Mouse (Mus musculus) MEL (cell line): Measurements from ENCODE around the gene Adgrb3. TPM values are rescaled to one million over a fixed set of nuclear protein-coding genes. Genes with fewer than 3 reads are reported as not detected.

Experiments
- DNase-seq: peaks from one replicate; pipeline ENCODE4 v3.0.0; 2011; ENCODE audit warnings: low read depth, low spot score
- H3K27ac ChIP-seq: 2 replicates; pipeline ENCODE4 v1.5.1; 2012; ENCODE audit warnings: low read depth, mild to moderate bottlenecking, control low read depth, low read length, moderate library complexity; ENCODE audit not compliant: control insufficient read depth
- H3K27me3 ChIP-seq, 2 experiments: fragments of 150-350 bp in 1 of 2; sonication (generic) in 1 of 2; 2 replicates each; pipeline ENCODE4 v1.6.1; 2012; ENCODE audit warnings: low read length in 2 of 2, mild to moderate bottlenecking in 2 of 2, improper control_type of control experiment in 1 of 2, moderate library complexity in 1 of 2; ENCODE audit not compliant: insufficient read depth in 2 of 2, control insufficient read depth in 1 of 2
- H3K36me3 ChIP-seq, 2 experiments: 2 replicates each; pipeline ENCODE4 v1.6.1; 2012 to 2014; ENCODE audit warnings: low read length in 2 of 2, improper control_type of control experiment in 1 of 2, inconsistent platforms in 1 of 2, mild to moderate bottlenecking in 1 of 2; ENCODE audit not compliant: insufficient read depth in 2 of 2, control insufficient read depth in 1 of 2
- H3K4me1 ChIP-seq, 2 experiments: fragments of 150-350 bp in 1 of 2; sonication (generic) in 1 of 2; 2 replicates each; pipeline ENCODE4 v1.6.1; 2012; ENCODE audit warnings: low read length in 2 of 2, improper control_type of control experiment in 1 of 2, mild to moderate bottlenecking in 1 of 2; ENCODE audit not compliant: insufficient read depth in 2 of 2, control insufficient read depth in 1 of 2
- H3K4me3 ChIP-seq, 2 experiments: fragments of 150-350 bp in 1 of 2; sonication (generic) in 1 of 2; 2 replicates each; pipeline ENCODE4 v1.5.1; 2012; ENCODE audit warnings: low read depth in 2 of 2, low read length in 2 of 2, mild to moderate bottlenecking in 2 of 2, moderate library complexity in 2 of 2, control low read depth in 1 of 2, improper control_type of control experiment in 1 of 2; ENCODE audit not compliant: control insufficient read depth in 1 of 2, insufficient read depth in 1 of 2
- H3K79me2 ChIP-seq: 2 replicates; pipeline ENCODE4 v1.6.1; 2012; ENCODE audit warnings: mild to moderate bottlenecking, low read length, moderate library complexity; ENCODE audit not compliant: control insufficient read depth, poor library complexity, insufficient read depth
- H3K9ac ChIP-seq: 2 replicates; pipeline ENCODE4 v1.6.1; 2012; ENCODE audit warnings: low read depth, mild to moderate bottlenecking, control low read depth, low read length, moderate library complexity; ENCODE audit not compliant: control insufficient read depth, poor library complexity, severe bottlenecking
- H3K9me3 ChIP-seq: fragments of 150-350 bp; sonication (generic); replicated peaks from 2 replicates; pipeline ENCODE4 v1.6.1; 2012; ENCODE audit warnings: mild to moderate bottlenecking, low read length, improper control_type of control experiment, moderate library complexity; ENCODE audit not compliant: insufficient read depth
- BHLHE40 ChIP-seq: IDR thresholded peaks from 2 replicates; pipeline ENCODE4 v1.6.1; 2012; ENCODE audit warnings: low read depth, mild to moderate bottlenecking, inconsistent platforms, low read length, improper control_type of control experiment, borderline replicate concordance
- CTCF ChIP-seq, 3 experiments: IDR thresholded peaks in 2 of 3; conservative IDR thresholded peaks in 1 of 3; 2 replicates each; pipeline ENCODE4 v1.5.1; 2011 to 2012; ENCODE audit warnings: low read length in 3 of 3, low read depth in 2 of 3, mild to moderate bottlenecking in 2 of 3, improper control_type of control experiment in 1 of 3, inconsistent platforms in 1 of 3, mixed read lengths in 1 of 3, moderate library complexity in 1 of 3; ENCODE audit not compliant: control insufficient read depth in 1 of 3, insufficient read depth in 1 of 3, poor library complexity in 1 of 3, severe bottlenecking in 1 of 3
- EP300 ChIP-seq, 2 experiments: IDR thresholded peaks; 2 replicates each; pipeline ENCODE4 v1.6.1; 2011; ENCODE audit warnings: improper control_type of control experiment in 2 of 2, low read length in 2 of 2, low read depth in 1 of 2, mild to moderate bottlenecking in 1 of 2
- GABPA ChIP-seq: IDR thresholded peaks from 2 replicates; pipeline ENCODE4 v1.6.1; 2012; ENCODE audit warnings: low read depth, mild to moderate bottlenecking, inconsistent platforms, low read length, improper control_type of control experiment, moderate library complexity
- GATA1 ChIP-seq: IDR thresholded peaks from 2 replicates; pipeline ENCODE4 v1.6.1; 2011; ENCODE audit warnings: low read depth, low read length, improper control_type of control experiment
- MAX ChIP-seq: IDR thresholded peaks from 2 replicates; pipeline ENCODE4 v1.6.1; 2011; ENCODE audit warnings: low read length, improper control_type of control experiment
- MEF2A ChIP-seq: IDR thresholded peaks from 2 replicates; pipeline ENCODE4 v1.6.1; 2014; ENCODE audit warnings: low read depth, mild to moderate bottlenecking, inconsistent platforms, low read length, improper control_type of control experiment; ENCODE audit not compliant: poor library complexity, insufficient replicate concordance, severe bottlenecking; ENCODE audit errors: extremely low read depth
- MXI1 ChIP-seq: IDR thresholded peaks from 2 replicates; pipeline ENCODE4 v1.6.1; 2011; ENCODE audit warnings: mild to moderate bottlenecking, low read depth, low read length, improper control_type of control experiment
- MYC ChIP-seq: IDR thresholded peaks from 2 replicates; pipeline ENCODE4 v1.6.1; 2011; ENCODE audit warnings: low read depth, mild to moderate bottlenecking, low read length, improper control_type of control experiment, moderate library complexity
- POLR2A ChIP-seq, 2 experiments: IDR thresholded peaks; 2 replicates each; pipeline ENCODE4 v1.6.1; 2011 to 2012; ENCODE audit warnings: low read length in 2 of 2, mild to moderate bottlenecking in 2 of 2, control low read depth in 1 of 2, improper control_type of control experiment in 1 of 2, low read depth in 1 of 2, moderate library complexity in 1 of 2; ENCODE audit not compliant: control insufficient read depth in 1 of 2, insufficient read depth in 1 of 2, poor library complexity in 1 of 2
- POLR2AphosphoS2 ChIP-seq: IDR thresholded peaks from 2 replicates; pipeline ENCODE4 v1.6.1; 2011; ENCODE audit warnings: low read length, improper control_type of control experiment
- RAD21 ChIP-seq: IDR thresholded peaks from 2 replicates; pipeline ENCODE4 v1.6.1; 2011; ENCODE audit warnings: mild to moderate bottlenecking, low read depth, low read length, improper control_type of control experiment
- RCOR1 ChIP-seq: IDR thresholded peaks from 2 replicates; pipeline ENCODE4 v1.6.1; 2012; ENCODE audit warnings: low read depth, mild to moderate bottlenecking, inconsistent platforms, low read length, improper control_type of control experiment
- SIN3A ChIP-seq: IDR thresholded peaks from 2 replicates; pipeline ENCODE4 v1.6.1; 2012; ENCODE audit warnings: low read length, improper control_type of control experiment, inconsistent platforms
- TAL1 ChIP-seq: IDR thresholded peaks from 2 replicates; pipeline ENCODE4 v1.6.1; 2012; ENCODE audit warnings: mild to moderate bottlenecking, inconsistent platforms, low read length, moderate library complexity, mixed read lengths
- TBP ChIP-seq: IDR thresholded peaks from 2 replicates; pipeline ENCODE4 v1.8.0; 2011; ENCODE audit warnings: low read depth, low read length, improper control_type of control experiment
- UBTF ChIP-seq: IDR thresholded peaks from 2 replicates; pipeline ENCODE4 v1.6.1; 2012; ENCODE audit warnings: low read depth, mild to moderate bottlenecking, inconsistent platforms, low read length, improper control_type of control experiment, moderate library complexity, borderline replicate concordance; ENCODE audit not compliant: insufficient read depth
- ZC3H11A ChIP-seq: IDR thresholded peaks from 2 replicates; pipeline ENCODE4 v1.6.1; 2012; ENCODE audit warnings: low read depth, mild to moderate bottlenecking, inconsistent platforms, low read length, improper control_type of control experiment
- ZKSCAN1 ChIP-seq: IDR thresholded peaks from 2 replicates; pipeline ENCODE4 v1.6.1; 2012; ENCODE audit warnings: low read depth, mild to moderate bottlenecking, inconsistent platforms, low read length, improper control_type of control experiment, moderate library complexity
- ZMIZ1 ChIP-seq: IDR thresholded peaks from 2 replicates; pipeline ENCODE4 v1.6.1; 2012; ENCODE audit warnings: low read depth, mild to moderate bottlenecking, inconsistent platforms, low read length, improper control_type of control experiment, moderate library complexity
- polyA plus RNA-seq, 2 experiments: library from polyadenylated mRNA; stranded (reverse) in 1 of 2; unstranded in 1 of 2; fragments of >175 nt in 1 of 2; fragments of >200 nt in 1 of 2; gene quantifications; 2 replicates each; pipeline versions ENCODE4 v1.2.1 to v1.2.4; 2012; ENCODE audit warnings: low replicate concordance in 2 of 2, low read depth in 1 of 2; ENCODE audit not compliant: insufficient read length in 2 of 2, insufficient read depth in 1 of 2, missing spikeins in 1 of 2
- total RNA-seq: library from RNA; depleted of rRNA; stranded (reverse); fragments of 300-350 nt; gene quantifications from 2 replicates; pipeline ENCODE4 v1.2.3, GENCODE M21; 2012

Gene Adgrb3
- total and polyA plus RNA-seq, 3 experiments, result not detected

DNA sequence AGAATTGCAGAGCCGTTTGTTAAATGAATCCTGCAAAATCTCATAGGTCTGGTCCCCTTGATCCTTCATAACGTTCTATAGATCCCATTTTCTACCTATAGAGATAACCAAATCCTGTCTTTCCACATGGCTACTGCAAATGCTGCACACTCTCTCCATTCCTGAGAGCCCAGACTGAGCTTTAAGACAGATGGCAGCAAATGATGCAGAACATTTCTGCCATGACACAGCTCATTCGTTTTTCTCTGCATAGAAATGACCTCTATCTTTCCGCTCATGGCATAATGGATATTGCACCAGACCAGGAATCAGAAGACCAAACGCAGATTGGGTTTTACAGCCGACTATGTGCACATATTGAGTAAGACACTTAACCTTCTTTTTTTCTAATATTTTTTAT lies 84.8 kb downstream of the Adgrb3 start:
- no peak for DNase-seq
- H3K9me3 ChIP-seq, result no peaks in the 10 kb centered on the region
- no peaks in the 10 kb centered on the region for H3K4me1 ChIP-seq
- H3K27ac ChIP-seq, result no peak overlapping the region
- H3K36me3 ChIP-seq, result no peaks in the 10 kb centered on the region
- H3K27me3 ChIP-seq, result no peaks in the 10 kb centered on the region
- no peak overlapping the region for H3K4me3 ChIP-seq
- TF ChIP-seq POLR2A (IDR thresholded peaks at IDR 0.05; ENCODE audit: control insufficient read depth in 1 of 2, insufficient read depth in 1 of 2, low read depth in 1 of 2, low read length in 2 of 2, poor library complexity in 1 of 2) (no peak), UBTF (no peak), GABPA (no peak), POLR2AphosphoS2 (no peak), BHLHE40 (no peak), TBP (no peak), ZMIZ1 (no peak), MXI1 (no peak)
- H3K9ac ChIP-seq, result no peak overlapping the region
- H3K79me2 ChIP-seq, result no peaks in the 10 kb centered on the region

DNA sequence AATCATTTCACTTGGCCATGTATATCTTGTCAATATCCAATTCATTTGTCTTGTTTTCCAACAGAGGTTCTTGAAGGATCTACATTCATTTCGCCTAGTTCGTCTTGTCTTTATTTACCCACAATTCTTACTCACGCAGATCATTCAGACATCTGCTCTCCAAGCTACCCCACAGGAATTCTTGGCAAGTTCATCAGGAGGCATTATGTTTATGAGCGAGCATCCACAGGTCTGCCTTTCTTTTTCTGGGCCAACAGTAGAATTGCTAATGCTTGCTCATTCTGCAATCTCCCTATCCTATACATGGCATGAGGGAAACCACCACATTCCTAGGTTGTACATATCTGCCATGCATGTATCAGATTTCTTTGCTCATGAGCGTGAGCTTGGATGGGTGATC lies 99.7 kb downstream of the Adgrb3 start:
- Histone ChIP-seq H3K27ac (no peak overlapping the region), H3K27me3 (no peaks in the 10 kb centered on the region), H3K4me1 (no peaks in the 10 kb centered on the region), H3K36me3 (no peaks in the 10 kb centered on the region), H3K9me3 (no peaks in the 10 kb centered on the region), H3K9ac (no peak overlapping the region), H3K79me2 (no peaks in the 10 kb centered on the region), H3K4me3 (no peak overlapping the region)
- no peak for TF ChIP-seq RAD21
- TF ChIP-seq ZC3H11A, result no peak
- TF ChIP-seq GATA1, result no peak
- TF ChIP-seq MYC, result no peak
- TF ChIP-seq TBP, result no peak
- no peak for TF ChIP-seq MEF2A
- no peak for TF ChIP-seq ZKSCAN1
- TF ChIP-seq EP300 (IDR thresholded peaks at IDR 0.05; ENCODE audit: low read depth in 1 of 2, low read length in 2 of 2), result no peak
- no peak for TF ChIP-seq MAX
- TF ChIP-seq SIN3A, result no peak
- no peak for TF ChIP-seq TAL1
- TF ChIP-seq BHLHE40, result no peak
- TF ChIP-seq CTCF (IDR thresholded peaks at IDR 0.05 in 2 of 3, conservative IDR thresholded peaks at IDR 0.05 in 1 of 3; ENCODE audit: control insufficient read depth in 1 of 3, insufficient read depth in 1 of 3, low read depth in 2 of 3, low read length in 3 of 3, poor library complexity in 1 of 3, severe bottlenecking in 1 of 3), result no peak
- TF ChIP-seq RCOR1, result no peak
- DNase-seq, result no peak
